Mouse (Mus musculus) heart, postnatal 36 days (tissue): ENCODE data around the gene Il4. TPM values are rescaled to one million over a fixed set of nuclear protein-coding genes. Genes with fewer than 3 reads are reported as not detected.
A peak's percentile ranks its signal among the peaks of the same experiment; 100 is the strongest.

Experiments used
- DNase-seq, 2 experiments: peaks; one replicate each; pipeline ENCODE4 v3.0.0; 2021 to 2022
- intact Hi-C: fragments of 180-260 bp; cut with DNase I; formaldehyde crosslinking; loops from one replicate; pipeline ENCODE4 v1.15.1; 2025
- total RNA-seq, 2 experiments: library from RNA; stranded (reverse); gene quantifications; 2 replicates each; pipeline ENCODE4 v1.2.3; 2021

The Il4 gene
- total RNA-seq, 2 experiments from 2014 or later = not detected

DNA sequence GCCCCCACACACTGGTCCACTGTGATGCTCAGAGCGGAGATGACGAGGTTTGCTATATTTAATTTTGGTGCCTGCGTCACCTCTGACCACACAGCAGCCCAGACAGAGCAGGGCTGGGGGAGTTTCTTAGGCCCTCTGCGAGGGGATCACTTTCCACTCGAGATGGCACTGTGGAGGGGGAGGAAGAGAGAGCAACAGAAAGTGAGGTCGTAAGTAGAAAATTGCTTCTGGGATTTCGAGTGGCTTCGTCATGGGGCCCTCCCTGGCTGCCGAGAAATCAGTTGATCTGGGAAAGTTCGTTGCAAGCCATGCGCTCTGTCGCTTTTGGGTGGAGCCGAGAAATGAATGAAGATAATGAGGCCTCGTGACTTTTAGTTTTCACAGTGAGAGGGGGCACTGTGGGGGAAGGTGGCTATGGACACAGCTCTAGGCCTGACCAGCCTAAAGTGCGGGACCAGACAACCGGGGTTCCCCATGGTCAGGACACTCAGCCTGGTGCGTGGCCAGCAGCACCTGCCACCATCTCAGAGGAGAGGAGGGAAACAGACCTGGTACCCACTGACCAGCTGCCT, 8.4 kb upstream of the Il4 start:
- no peak for DNase-seq
- intact Hi-C loops = loop anchor here (5.0 kb wide), 1 partner anchor 45 kb away; no protein-coding TSS in a partner anchor

DNA sequence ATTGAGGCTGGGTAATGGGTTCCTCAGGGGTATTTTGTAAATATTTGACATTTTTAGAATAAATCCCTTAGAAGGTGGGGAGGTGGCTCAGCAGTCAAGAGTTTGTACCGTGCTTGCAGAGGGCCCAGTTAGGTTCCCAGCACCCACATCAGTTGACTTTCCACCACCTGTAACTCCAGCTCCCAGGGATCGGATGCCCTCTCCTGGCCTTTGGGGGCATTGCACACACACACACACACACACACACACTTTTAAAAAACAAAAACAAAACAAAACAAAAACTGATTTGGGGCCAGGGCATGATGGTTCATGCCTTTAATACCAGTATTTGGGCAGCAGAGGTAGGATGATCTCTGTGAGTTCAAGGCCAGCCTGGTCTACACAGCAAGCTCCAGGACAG, 5.7 kb upstream of the Il4 start:
- no peak for DNase-seq
- intact Hi-C loops = no loop called here

DNA sequence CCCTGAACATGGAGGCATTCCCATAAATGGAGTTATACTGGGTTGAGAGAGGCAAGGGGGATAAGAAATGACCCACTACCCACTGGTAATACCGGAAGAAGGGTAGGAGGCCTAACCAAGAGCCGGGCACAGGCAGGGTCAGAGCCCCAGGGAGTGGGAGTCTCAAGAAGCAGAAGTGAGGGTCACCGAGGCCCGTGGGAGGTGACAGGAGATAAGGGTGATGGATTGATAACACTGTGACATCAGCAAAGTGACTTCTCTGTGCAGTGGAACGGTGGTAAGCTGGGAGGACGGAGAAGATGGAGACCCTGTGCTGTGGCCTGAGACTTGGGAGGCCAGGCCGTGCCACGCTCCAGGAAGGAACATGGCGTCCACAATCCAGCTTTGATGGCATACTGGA, 5.1 kb upstream of the Il4 start:
- no peak for DNase-seq
- intact Hi-C loops = no loop called here

DNA sequence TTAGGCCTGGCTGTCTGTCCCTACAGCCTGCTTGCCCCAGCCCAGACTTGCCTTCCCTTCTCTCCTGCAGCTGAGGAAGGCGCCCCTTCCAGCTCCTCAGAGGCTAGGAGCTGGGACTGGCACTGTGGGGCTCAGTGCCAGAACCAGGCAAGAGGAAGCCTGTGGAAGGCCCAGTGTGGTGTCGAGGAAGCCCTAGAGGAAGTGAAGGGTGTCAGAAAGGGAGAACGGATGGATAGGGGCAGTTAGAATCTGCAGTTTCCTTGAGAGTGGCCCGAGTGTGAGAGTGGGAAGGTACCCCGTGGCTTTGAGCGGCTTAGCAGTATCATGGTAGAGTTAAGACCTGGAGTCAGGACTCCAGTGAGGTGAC, 4.0 kb upstream of the Il4 start:
- intact Hi-C loops = no loop called here
- DNase-seq = no peak

DNA sequence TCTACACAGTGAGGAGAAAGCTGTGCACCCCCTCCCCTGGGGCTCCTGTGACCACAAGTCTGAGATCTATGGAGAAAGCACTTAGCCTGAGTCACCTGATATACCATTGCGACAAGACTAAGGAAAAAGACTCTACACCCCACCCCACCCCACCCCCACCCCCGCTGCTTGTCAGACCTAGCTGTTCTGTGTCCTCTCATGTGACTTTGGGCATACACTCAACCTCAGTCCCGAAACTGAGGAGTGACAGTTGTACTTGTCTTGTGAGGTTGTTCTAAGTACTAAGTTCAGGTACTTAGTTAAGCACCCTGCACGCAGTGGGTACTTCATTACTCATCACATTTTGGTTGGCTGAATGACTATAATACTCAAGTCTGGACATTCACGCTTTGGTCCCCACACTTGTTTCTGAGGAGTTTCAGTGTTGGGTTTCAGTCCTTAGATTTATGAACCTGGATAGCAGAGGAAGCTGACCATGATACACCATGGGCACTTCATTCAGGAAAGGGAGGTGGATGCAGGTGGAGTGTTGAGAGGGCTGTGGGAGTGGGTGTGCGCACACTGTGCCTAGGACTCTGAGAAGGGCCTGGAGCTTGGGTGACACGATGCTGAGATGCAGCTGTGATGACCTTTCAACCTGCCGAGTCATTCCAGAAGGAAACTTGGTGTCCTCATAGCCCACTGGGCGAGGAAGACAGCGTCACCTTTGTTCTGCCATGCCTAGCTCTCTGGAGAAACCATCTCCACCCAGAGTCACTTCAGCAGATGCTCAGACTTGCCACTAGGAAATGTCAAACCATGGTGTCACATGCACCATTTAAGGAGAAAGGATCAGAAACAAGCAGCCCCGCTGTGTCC, 3.3 kb upstream of the Il4 start:
- intact Hi-C loops = no loop called here
- no peak for DNase-seq

DNA sequence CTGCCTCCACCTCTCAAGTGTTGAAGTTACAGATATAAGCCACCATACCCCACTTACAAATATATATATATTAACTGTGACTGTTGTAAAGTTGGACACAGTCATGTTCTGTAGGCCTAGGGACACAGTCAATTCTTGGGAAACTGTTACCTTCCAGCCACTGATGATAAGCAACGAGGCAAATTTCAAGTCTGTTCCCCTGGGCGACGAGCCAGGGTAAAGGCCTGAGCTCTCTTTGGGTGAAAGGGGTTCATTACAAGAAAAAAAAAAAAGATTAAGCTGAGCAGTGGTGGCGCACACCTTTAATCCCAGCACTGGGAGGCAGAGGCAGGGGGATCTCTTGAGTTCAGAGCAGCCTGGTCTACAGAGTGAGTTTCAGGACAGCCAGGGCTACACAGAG, 1.6 kb upstream of the Il4 start:
- no peak for DNase-seq
- intact Hi-C loops = no loop called here

DNA sequence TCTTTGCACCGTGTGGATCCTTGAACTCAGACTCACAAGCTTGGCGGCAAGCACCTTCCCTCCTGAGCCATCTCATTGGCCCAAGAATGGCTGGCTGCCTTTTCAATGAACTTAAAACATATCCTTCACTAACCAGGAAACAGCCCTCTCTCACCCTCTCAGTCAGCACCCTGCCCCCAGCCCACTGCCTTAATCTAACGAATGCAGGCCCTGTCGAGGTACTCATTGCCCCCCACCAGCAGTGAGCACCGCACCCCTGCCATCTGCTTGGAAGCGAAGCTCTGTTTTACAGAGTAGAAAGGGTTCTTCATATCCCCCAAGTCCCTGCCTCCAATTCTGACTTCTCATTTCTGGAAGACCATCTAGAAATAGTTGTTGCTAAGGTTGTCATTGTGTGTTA, 959 bp upstream of the Il4 start:
- intact Hi-C loops = no loop called here
- no peak for DNase-seq

DNA sequence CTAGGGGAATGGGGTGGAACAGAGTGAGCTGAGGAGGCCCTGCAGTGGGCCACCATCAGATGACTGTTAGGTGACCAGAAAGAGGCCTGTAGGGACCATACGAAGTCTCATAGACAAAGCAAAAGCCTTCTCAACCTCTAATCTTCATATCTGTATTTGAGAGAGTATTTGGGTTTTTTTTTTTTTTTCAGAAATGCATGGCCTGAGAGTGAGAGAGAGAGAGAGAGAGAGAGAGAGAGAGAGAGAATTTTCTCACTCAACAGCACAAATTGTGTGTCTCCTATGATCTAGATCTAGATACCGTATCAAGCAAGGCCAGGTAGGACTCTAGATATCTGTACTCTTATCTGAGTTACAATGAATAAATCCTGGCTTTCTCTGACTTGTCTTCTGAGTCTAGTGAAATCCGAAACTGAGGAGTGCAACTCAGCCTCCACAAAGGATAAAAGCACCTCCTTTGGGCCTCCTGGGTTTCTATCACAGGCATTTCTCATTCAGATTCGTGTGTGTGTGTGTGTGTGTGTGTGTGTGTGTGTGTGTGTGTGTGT, 833 bp downstream of the Il4 start:
- DNase-seq = no peak
- intact Hi-C loops = no loop called here

DNA sequence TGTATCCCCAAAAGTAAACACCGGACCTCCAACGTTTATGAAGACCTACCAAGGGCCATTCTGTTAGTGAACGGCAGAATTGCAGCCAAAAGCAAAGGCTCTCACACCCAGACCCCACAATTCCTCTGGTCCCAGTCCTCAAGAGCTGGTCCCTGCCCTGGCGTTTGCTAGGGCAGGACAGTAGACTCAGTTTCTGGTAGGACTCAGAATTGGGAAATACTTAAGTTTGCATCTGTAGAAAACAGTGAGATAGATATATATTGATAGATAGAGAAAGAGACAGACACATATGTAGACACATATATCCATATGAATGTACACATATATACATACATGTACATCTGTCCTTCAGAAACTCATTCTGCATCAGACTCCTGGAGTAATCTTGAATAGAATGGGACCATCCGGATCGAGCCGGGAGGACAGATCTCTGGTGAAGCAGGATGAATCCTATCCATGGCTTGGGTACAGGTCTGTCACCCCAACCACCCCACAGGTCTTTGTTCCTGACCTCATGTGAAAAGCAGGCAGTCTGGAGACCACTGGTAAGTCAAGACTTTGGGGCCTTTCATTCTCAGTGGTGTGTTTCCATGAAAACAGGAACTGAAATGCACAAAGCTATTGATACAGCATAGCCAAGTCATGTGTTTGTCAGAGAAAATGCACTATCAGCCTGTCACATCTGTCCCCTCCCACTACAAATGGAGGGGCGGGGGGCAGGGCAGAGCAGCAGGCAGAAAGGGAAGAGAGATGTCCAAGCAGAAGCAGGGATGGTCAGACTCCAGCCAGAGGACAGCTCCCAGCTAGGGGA, 1.5 kb downstream of the Il4 start:
- intact Hi-C loops = no loop called here
- no peak for DNase-seq

DNA sequence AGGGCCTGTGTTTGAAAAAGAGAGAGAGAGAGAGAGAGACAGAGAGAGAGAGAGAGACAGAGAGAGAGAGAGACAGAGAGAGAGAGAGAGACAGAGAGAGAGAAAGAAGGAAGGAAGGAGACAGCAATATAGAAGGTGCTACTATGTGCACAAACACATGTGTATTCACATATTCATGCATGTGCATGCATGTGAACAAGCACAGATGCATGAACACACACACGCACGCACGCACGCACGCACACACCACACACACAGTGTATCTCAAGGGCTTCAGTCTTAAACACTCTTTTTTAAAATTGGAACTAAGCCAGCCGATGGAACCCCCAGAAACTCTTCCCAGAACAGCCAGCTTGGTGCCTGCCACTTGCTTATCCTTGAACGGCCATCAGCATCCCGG, 2.9 kb downstream of the Il4 start:
- intact Hi-C loops = no loop called here
- DNase-seq = no peak

DNA sequence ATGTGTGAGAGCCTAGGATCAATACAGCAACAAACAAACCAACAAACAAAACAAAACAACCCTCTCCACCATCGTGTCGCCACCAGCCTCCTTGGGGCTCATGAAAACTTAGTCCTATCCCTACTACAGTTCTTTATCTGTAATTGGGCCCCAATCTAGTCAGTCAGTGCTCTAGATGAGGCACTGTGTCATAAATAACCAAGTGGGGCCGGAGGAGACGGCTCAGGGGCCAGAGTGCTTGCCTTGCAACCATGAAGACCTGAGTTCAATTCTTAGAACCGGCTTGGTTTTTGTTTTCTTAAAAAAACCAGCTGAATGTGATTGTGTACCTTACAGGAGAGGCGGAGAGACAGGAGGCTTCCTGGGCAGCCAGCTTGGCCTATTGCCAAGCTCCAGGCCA, 3.3 kb downstream of the Il4 start:
- intact Hi-C loops = no loop called here
- DNase-seq = no peak

DNA sequence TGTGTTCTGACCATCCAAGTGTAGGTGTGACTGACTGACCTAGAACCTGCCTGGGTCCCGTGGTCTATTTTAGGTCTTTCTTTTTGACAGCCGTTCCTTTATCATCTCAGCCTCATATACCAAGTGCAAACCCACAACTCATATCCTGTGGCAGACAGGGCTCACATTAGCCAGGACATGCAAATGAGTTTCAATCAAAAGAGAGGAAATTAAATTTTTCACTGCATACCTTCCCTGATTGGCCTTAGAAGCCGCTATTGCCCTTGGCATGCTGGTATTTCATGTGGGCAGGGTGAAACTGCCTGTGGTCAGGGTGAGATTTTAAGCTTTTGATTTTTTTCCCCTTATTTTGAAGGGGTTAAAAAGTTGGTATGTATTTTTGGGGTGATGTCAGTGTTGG, 8.8 kb downstream of the Il4 start:
- intact Hi-C loops = no loop called here
- no peak for DNase-seq

DNA sequence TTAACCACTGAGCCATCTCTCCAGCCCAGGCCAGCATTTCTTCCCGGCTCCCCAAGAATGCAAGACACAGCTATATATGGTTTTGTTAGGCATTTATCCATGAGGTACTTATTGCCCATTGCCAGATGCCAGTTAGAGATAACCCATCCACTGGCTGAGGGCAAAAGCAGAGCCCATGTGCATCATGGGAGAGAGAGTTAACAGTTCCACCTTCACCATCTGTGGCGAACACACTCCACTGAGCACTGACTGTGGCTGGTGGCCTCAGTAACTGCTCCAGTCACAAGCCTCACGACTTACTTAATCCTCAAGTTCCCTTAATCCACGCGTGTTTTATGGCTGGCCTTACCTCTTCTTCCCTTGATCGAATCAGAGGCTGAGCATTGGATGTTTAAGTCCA, 9.2 kb downstream of the Il4 start:
- DNase-seq = no peak
- intact Hi-C loops = no loop called here

DNA sequence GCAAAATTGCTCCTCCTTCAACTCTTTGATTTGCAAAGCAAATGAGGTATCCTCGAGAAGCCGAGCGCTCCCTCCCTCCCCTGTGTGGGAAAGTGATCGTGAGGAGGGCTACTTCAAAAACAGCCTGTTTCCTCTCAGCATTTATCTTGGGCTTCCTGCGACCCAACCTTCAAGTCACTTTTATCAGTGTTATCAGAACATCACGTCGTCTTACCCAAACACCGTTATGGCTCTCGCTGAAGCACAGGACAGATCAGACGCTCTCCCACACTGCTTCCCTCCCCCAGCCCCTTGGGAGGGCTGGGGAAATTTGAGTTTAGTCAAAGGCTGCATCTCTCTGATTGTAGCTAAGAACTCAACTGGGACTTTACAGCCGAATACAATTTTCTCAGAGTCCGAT, 12.9 kb downstream of the Il4 start:
- intact Hi-C loops = no loop called here
- DNase-seq = no peak

DNA sequence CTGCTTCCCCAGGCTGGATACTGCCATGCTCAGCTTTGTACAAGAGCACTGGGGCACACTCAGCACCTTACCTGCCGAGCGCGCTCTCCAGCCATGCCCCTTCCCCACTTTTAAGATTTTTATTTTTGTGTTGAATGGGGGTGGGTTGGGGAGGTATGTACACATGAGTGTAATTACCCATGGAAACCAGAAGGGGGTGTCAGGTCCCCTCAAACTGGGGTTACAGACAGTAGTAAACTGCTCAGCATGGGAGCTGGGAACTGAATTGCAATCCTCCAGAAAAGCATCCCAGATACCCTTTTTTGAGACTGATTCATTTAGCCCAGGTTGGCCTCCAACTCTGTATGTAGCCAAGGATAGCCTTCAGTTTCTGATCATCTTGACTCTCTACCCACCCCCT, 13.5 kb downstream of the Il4 start:
- intact Hi-C loops = no loop called here
- no peak for DNase-seq

DNA sequence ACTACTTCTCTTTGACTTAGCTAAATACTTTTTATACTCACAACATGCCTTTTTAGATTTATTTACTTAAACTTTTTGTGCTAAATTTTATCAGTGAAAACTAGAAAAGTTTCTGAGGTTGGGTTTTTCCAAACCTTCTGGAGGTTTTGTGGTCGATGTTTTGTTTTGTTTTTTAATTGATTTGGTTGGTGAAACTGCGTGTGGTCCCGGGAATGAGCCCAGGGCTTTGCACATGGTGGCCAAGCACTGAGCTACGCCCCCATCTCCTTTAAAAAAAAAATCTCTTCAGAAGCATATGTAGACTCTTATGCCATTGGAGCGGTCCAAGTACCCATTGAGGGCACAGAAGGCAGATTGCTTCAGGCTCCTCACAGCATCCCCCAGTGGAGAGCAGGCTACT, 27.4 kb downstream of the Il4 start:
- intact Hi-C loops = loop anchor here (5.0 kb wide), 1 partner anchor 146 kb away; no protein-coding TSS in a partner anchor
- DNase-seq = no peak

DNA sequence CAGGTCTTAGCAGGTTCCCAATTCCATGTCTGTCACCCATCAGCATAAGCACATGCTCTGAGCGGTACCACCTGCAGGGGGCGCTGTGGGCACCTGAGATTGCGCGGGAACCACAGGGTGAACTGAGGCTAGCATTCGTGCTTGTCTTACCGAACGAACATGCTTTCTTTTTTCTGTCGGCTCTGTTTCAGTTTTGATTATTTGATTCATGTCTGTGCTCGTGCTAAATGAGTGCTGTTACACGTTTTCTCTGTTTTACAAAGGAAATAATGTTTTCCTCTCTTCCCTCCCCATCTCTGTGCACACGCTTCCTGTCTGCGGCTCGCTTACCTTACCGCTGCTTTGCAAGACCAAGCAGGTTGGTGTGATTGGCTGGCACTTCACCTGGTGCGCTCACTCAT, 28.1 kb downstream of the Il4 start:
- intact Hi-C loops = loop anchor here (5.0 kb wide), 1 partner anchor 147 kb away; no protein-coding TSS in a partner anchor

DNA sequence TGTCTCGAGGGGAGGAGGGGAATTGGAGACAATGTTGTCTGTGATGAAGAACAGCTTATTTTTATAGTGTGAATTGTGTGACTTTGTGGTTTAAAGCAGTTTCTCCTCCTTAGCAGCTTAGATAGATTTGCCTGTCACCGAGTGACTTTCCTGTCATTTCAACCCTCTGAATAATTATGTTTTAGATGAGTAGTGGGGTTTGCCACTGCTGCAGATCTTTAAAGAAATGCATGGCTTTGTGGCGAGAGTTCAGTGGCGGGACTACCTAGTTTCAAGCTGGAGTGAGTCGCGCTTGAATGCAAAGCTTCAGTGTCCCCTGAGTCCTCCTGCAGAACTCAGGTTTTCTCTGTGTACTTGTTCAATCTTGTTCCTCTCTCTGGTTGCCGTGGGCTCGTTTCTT, 30.2 kb downstream of the Il4 start:
- intact Hi-C loops = no loop called here
- no peak for DNase-seq

More for the DNA sequence above, 28.1 kb downstream of the Il4 start:
- DNase-seq = peak; percentile 7 to 49

DNA sequence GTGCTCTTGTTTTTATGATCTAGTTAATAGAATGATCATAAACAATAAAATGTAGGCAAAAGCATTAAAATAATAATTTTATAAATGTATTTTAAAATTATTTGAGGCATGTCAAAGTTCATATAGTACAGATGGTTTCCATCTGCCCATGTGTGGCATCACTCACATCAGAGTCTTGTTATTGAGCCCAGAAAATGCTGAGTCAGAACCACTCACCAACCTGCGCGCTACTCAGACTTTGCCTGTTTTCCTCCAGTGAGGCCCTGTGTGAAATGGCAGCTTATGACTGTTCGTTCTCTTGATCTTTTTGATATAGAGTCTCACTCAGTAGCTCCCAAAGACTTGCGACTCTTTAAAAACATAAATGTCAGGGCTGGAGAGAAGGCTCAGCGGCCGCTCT, 33.0 kb downstream of the Il4 start:
- intact Hi-C loops = no loop called here
- DNase-seq = no peak

DNA sequence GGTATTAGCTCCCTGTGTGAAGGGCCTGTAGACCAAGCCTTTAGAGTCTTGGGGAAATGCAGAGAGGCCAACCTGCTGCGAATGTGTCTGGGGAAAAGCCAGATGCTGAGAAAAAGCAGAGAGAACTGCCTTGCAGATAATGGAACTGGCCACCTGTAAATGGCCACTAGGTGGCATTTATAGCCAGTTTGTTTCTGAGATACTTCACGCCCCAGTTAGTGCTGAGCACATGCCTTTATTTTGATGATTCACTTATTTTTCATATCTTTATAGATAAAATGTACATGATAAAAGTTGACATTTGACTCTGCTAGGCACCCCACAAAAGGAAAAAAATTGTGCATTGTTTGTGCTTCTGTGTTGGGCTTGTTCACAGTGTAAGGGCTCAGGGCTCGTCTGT, 33.6 kb downstream of the Il4 start:
- DNase-seq = no peak
- intact Hi-C loops = loop anchor here (5.0 kb wide), 3 partner anchors 42 to 113 kb away; partner anchors contain the start of gene Gm9837

DNA sequence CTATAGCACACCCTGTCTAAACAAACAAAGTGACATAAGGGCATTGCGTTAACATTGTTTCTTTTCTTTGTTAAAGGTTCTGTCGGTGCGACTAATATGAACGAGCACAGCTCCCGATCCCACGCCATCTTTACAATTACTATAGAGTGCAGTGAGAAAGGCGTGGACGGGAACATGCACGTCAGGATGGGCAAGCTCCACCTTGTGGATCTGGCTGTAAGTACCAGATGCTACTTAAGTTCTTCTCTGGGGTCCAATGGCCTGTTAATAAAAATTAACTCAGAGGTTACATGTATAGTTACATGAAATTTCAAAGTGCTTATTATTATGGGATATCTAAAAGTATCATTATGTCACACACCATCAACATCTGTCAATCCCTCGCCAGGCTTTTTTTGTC, 35.3 kb downstream of the Il4 start:
- DNase-seq = no peak
- intact Hi-C loops = loop anchor here (5.0 kb wide), 3 partner anchors 44 to 111 kb away; partner anchors contain the start of gene Gm9837
